Comparison of ENCODE assay signal across 8 mouse cellular contexts in genomic region chr2:168524905-168525381, GRCm38 (mm10).
DNase-seq lines count a peak whose midpoint lies in the region; ATAC-seq and TF ChIP-seq lines count a peak whose summit lies in the region.

No protein-coding gene starts in this region.

- H3K27ac ChIP-seq in hindbrain, embryonic 10.5 days = peak overlapping the region; percentile 14
- H3K27ac ChIP-seq in lung, embryonic 14.5 days (ENCODE audit: low read depth) = peak overlapping the region; percentile 79

- peak; percentile 99 for DNase-seq in Muller cell, postnatal 12 days (ENCODE audit: inconsistent ontology term)
- DNase-seq in cerebellum, adult 9-11 months = peak; percentile 74
- peak; percentile 83 to 85 for DNase-seq in frontal cortex, postnatal 10 days (ENCODE audit: low spot score in 2 of 2)
- DNase-seq in hindbrain, embryonic 10.5 days (ENCODE audit: low spot score) = peak; percentile 70
- DNase-seq in layer of hippocampus, adult 9-10 months (ENCODE audit: low spot score) = peak; percentile 55
- DNase-seq in lung, embryonic 14.5 days = peak; percentile 99
- DNase-seq in ovary, adult 18-20 months (ENCODE audit: low spot score) = peak; percentile 94
- DNase-seq in thymus, postnatal 36 days = peak; percentile 39 to 58

- WGBS in hindbrain, embryonic 10.5 days = 2% methylated on average over 13 of the region's 13 CpGs
- WGBS in lung, embryonic 14.5 days = 1% methylated on average over 13 of the region's 13 CpGs

- peak overlapping the region; percentile 40 for H3K4me3 ChIP-seq in hindbrain, embryonic 10.5 days
- peak overlapping the region; percentile 17 for H3K4me3 ChIP-seq in lung, embryonic 14.5 days (ENCODE audit: low read depth, low read length)

- H3K4me1 ChIP-seq in hindbrain, embryonic 10.5 days (replicated peaks) = peaks cover 23% of the 10 kb centered on the region
- peaks cover 22% of the 10 kb centered on the region for H3K4me1 ChIP-seq in lung, embryonic 14.5 days (ENCODE audit: insufficient read depth)

- ATAC-seq in lung, embryonic 14.5 days (ENCODE audit: insufficient read depth) = peak; percentile 96

- peak overlapping the region; percentile 4; the same call in 1 of the 2 replicates for H3K9ac ChIP-seq in lung, embryonic 14.5 days

- H3K9me3 ChIP-seq in hindbrain, embryonic 10.5 days = peaks cover 5% of the 10 kb centered on the region; the same call in 1 of the 2 replicates
- H3K9me3 ChIP-seq in lung, embryonic 14.5 days (ENCODE audit: low read depth, low read length) = no peaks in the 10 kb centered on the region

- H3K27me3 ChIP-seq in hindbrain, embryonic 10.5 days (ENCODE audit: insufficient read depth, poor library complexity, severe bottlenecking) = peaks cover 29% of the 10 kb centered on the region
- no peaks in the 10 kb centered on the region for H3K27me3 ChIP-seq in lung, embryonic 14.5 days (ENCODE audit: insufficient read depth, low read length)

- no peaks in the 10 kb centered on the region for H3K36me3 ChIP-seq in hindbrain, embryonic 10.5 days
- H3K36me3 ChIP-seq in lung, embryonic 14.5 days (ENCODE audit: insufficient read depth) = no peaks in the 10 kb centered on the region

- H3K4me2 ChIP-seq in lung, embryonic 14.5 days = peak overlapping the region; percentile 61

- TF ChIP-seq CTCF in lung, embryonic 14.5 days (IDR thresholded peaks at IDR 0.05; ENCODE audit: low read depth) = no peak

Comparison
In these comparisons a context has a peak if more than half of its experiments do, and no peak if none do; other contexts are left out.
1. Peak in every context shown above with its lines: DNase-seq, ATAC-seq, H3K4me3 ChIP-seq and H3K27ac ChIP-seq.
2. DNase-seq: peak in every context shown above with its lines; median percentile 99 in Muller cell, postnatal 12 days; 99 in lung, embryonic 14.5 days; 94 in ovary, adult 18-20 months; 84 in frontal cortex, postnatal 10 days; 74 in cerebellum, adult 9-11 months; 70 in hindbrain, embryonic 10.5 days; 55 in layer of hippocampus, adult 9-10 months; 48 in thymus, postnatal 36 days.